Mouse (Mus musculus) midbrain, embryonic 14.5 days (tissue): ENCODE measurements around the gene Olfr133. TPM values are rescaled to one million over a fixed set of nuclear protein-coding genes. Genes with fewer than 3 reads are reported as not detected.
A peak's percentile ranks its signal among the peaks of the same experiment; 100 is the strongest.
"Not testable (repeated sequence)": the region's sequence is repeated elsewhere in the genome, so short reads cannot be mapped to it uniquely, and the experiment has no call there.

Experiments
- ATAC-seq: fragments of 200-750 bp; cut with Nextera tagmentation; 2 replicates; pipeline ENCODE4 v1.8.0; 2017; ENCODE audit warnings: moderate number of reproducible peaks, moderate library complexity; ENCODE audit not compliant: low FRiP score, low TSS enrichment
- DNase-seq: peaks from one replicate; pipeline ENCODE4 v3.0.0-alpha.2; 2015
- H3K27ac ChIP-seq: fragments of 300-500 bp; sonication (generic); replicated peaks from 2 replicates; pipeline ENCODE4 v1.5.1; 2014; ENCODE audit warnings: mild to moderate bottlenecking, low read depth, low read length, moderate library complexity
- H3K27me3 ChIP-seq: fragments of 300-500 bp; sonication (generic); 2 replicates; pipeline ENCODE4 v1.6.1; 2014; ENCODE audit warnings: low read length, control low read depth, mixed read lengths; ENCODE audit not compliant: control insufficient read depth, insufficient read depth
- H3K36me3 ChIP-seq: fragments of 300-500 bp; sonication (generic); 2 replicates; pipeline ENCODE4 v1.6.1; 2014; ENCODE audit warnings: low read length, control low read depth; ENCODE audit not compliant: control insufficient read depth, insufficient read depth
- H3K4me1 ChIP-seq: fragments of 300-500 bp; sonication (generic); 2 replicates; pipeline ENCODE4 v1.6.1; 2014; ENCODE audit warnings: mild to moderate bottlenecking, antibody characterized with exemption, low read length, control low read depth; ENCODE audit not compliant: control insufficient read depth, insufficient read depth
- H3K4me2 ChIP-seq: fragments of 300-500 bp; sonication (generic); 2 replicates; pipeline ENCODE4 v1.6.1; 2014; ENCODE audit warnings: mild to moderate bottlenecking, low read length, moderate library complexity
- H3K4me3 ChIP-seq: fragments of 300-500 bp; sonication (generic); replicated peaks from 2 replicates; pipeline ENCODE4 v1.5.1; 2014; ENCODE audit warnings: low read depth, low read length
- H3K9ac ChIP-seq: fragments of 300-500 bp; sonication (generic); replicated peaks from 2 replicates; pipeline ENCODE4 v1.6.1; 2014; ENCODE audit warnings: mild to moderate bottlenecking, low read length, moderate library complexity
- H3K9me3 ChIP-seq: fragments of 300-500 bp; sonication (generic); 2 replicates; pipeline ENCODE4 v1.6.1; 2016; ENCODE audit warnings: low read length, control low read depth, mixed read lengths; ENCODE audit not compliant: control insufficient read depth
- WGBS: fragments of 180-500 bp; shearing (Covaris S2); extraction: QIAGEN DNeasy Blood & Tissue Kit; methylation state at CpG from one replicate; pipeline ENCODE4 v1.1.7; 2014; 5-methylcytosine and 5-hydroxymethylcytosine counted together
- polyA plus RNA-seq: library from polyadenylated mRNA; unstranded; fragments of >200 nt; fragmentation: Nextera tagmentation; extraction: Ambion mirVana; gene quantifications from 2 replicates; pipeline ENCODE4 v1.2.1, GENCODE M21; 2014

The Olfr133 gene
- polyA plus RNA-seq: not detected in 2 replicates

GRCm38 (mm10) chr17:38144981-38145380 is at the start of gene Olfr133:
TSS of gene Olfr133 (plus strand) at chr17:38145281.
- 47% methylated on average over 2 of the region's 2 CpGs for WGBS
- Histone ChIP-seq H3K36me3 (no peaks in the 10 kb centered on the region), H3K9ac (no peak within 1 kb of the TSS), H3K27me3 (no peaks in the 10 kb centered on the region), H3K9me3 (no peaks in the 10 kb centered on the region), H3K4me2 (no peak within 1 kb of the TSS), H3K27ac (no peak within 1 kb of the TSS), H3K4me1 (no peaks in the 10 kb centered on the region), H3K4me3 (no peak within 1 kb of the TSS)
- DNase-seq (peak; percentile 1), ATAC-seq (no peak)

- DNase-seq, H3K4me1 ChIP-seq, ATAC-seq, H3K4me3 ChIP-seq, H3K9ac ChIP-seq, H3K4me2 ChIP-seq, H3K27me3 ChIP-seq, H3K9me3 ChIP-seq, H3K27ac ChIP-seq, H3K36me3 ChIP-seq: not testable (repeated sequence)
- WGBS: 85% methylated on average over 1 of the region's 1 CpGs
Observed at GRCm38 (mm10) chr17:38124199-38124598, 20.9 kb upstream of the Olfr133 start.

- not testable (repeated sequence) for H3K9me3 ChIP-seq, H3K4me3 ChIP-seq, DNase-seq, H3K9ac ChIP-seq, H3K4me1 ChIP-seq, H3K36me3 ChIP-seq, ATAC-seq, H3K27ac ChIP-seq, H3K27me3 ChIP-seq, H3K4me2 ChIP-seq
- WGBS: 57% methylated on average over 3 of the region's 3 CpGs
Observed at GRCm38 (mm10) chr17:38125371-38125770, 19.7 kb upstream of the Olfr133 start.

GRCm38 (mm10) chr17:38134426-38134825 is 10.7 kb upstream of the Olfr133 start, which contains the start of gene Olfr132:
TSS of gene Olfr132 (minus strand) at chr17:38134526.
- Histone ChIP-seq H3K27ac (no peak within 1 kb of the TSS), H3K4me2 (no peak within 1 kb of the TSS), H3K4me1 (no peaks in the 10 kb centered on the region), H3K36me3 (no peaks in the 10 kb centered on the region), H3K9me3 (no peaks in the 10 kb centered on the region), H3K4me3 (no peak within 1 kb of the TSS), H3K9ac (no peak within 1 kb of the TSS), H3K27me3 (no peaks in the 10 kb centered on the region)
- ATAC-seq: no peak
- no peak for DNase-seq
- 72% methylated on average over 1 of the region's 1 CpGs for WGBS

GRCm38 (mm10) chr17:38171088-38171487 is 26.0 kb downstream of the Olfr133 start, which contains the start of gene Olfr134:
TSS of gene Olfr134 (plus strand) at chr17:38171388.
- no peak within 1 kb of the TSS for H3K27ac ChIP-seq
- no peaks in the 10 kb centered on the region for H3K27me3 ChIP-seq
- H3K4me1 ChIP-seq: no peaks in the 10 kb centered on the region
- ATAC-seq: no peak
- no peaks in the 10 kb centered on the region for H3K9me3 ChIP-seq
- no peak within 1 kb of the TSS for H3K4me2 ChIP-seq
- H3K9ac ChIP-seq: no peak within 1 kb of the TSS
- H3K36me3 ChIP-seq: no peaks in the 10 kb centered on the region
- H3K4me3 ChIP-seq: no peak within 1 kb of the TSS
- WGBS: 68% methylated on average over 3 of the region's 3 CpGs
- no peak for DNase-seq

Other genes starting within 250 kb of the Olfr133 start
- not detected in 2 replicates for gene Olfr127, start 244.8 kb upstream of the Olfr133 start, polyA plus RNA-seq
- gene Olfr128, start 224.7 kb upstream of the Olfr133 start, polyA plus RNA-seq: not detected in 2 replicates
- not detected in 2 replicates for gene Olfr761, start 192.2 kb upstream of the Olfr133 start, polyA plus RNA-seq
- gene Olfr129, start 85.2 kb upstream of the Olfr133 start, polyA plus RNA-seq: not detected in 2 replicates
- not detected in 2 replicates for gene Olfr130, start 81.4 kb upstream of the Olfr133 start, polyA plus RNA-seq
- gene Olfr131, start 56.6 kb upstream of the Olfr133 start, polyA plus RNA-seq: not detected in 2 replicates
- not detected in 2 replicates for gene Olfr132, start 10.8 kb upstream of the Olfr133 start, polyA plus RNA-seq
- not detected in 2 replicates for gene Olfr134, start 26.1 kb downstream of the Olfr133 start, polyA plus RNA-seq
- gene Olfr135, start 59.1 kb downstream of the Olfr133 start, polyA plus RNA-seq: not detected in 2 replicates
- gene Olfr138, start 115.8 kb downstream of the Olfr133 start, polyA plus RNA-seq: not detected in 2 replicates
- gene Olfr137, start 162.3 kb downstream of the Olfr133 start, polyA plus RNA-seq: not detected in 2 replicates
- gene Olfr136, start 184.6 kb downstream of the Olfr133 start, polyA plus RNA-seq: not detected in 2 replicates